Mouse (Mus musculus): ENCODE measurements around the gene Zfp334. TPM values are rescaled to one million over a fixed set of nuclear protein-coding genes. Genes with fewer than 3 reads are reported as not detected.
A peak's percentile ranks its signal among the peaks of the same experiment; 100 is the strongest.

Zfp334 gene
- polyA plus RNA-seq, 1 experiment from 2014 or later = 5.9 TPM

- Histone ChIP-seq H3K4me3 (ENCODE audit: low read length) (no peak overlapping the region), H3K9me3 (ENCODE audit: control insufficient read depth, low read length) (no peaks in the 10 kb centered on the region), H3K27me3 (ENCODE audit: control insufficient read depth, insufficient read depth, low read depth, low read length) (no peaks in the 10 kb centered on the region), H3K9ac (ENCODE audit: low read length) (no peak overlapping the region), H3K4me1 (replicated peaks; ENCODE audit: control insufficient read depth, insufficient read depth, low read length) (no peaks in the 10 kb centered on the region; the same call in 1 of the 2 replicates), H3K36me3 (ENCODE audit: control insufficient read depth, insufficient read depth, low read length) (no peaks in the 10 kb centered on the region), H3K27ac (ENCODE audit: low read length) (no peak overlapping the region), H3K4me2 (ENCODE audit: low read depth, low read length) (no peak overlapping the region)
- ATAC-seq (ENCODE audit: low read depth) = no peak
- 41% methylated on average over 3 of the region's 3 CpGs for WGBS
Measured at GRCm38 (mm10) chr2:165413884-165414283, 25.8 kb upstream of the Zfp334 start.

- WGBS = 34% methylated on average over 10 of the region's 10 CpGs
- no peaks in the 10 kb centered on the region for H3K36me3 ChIP-seq (ENCODE audit: control insufficient read depth, insufficient read depth, low read length)
- no peaks in the 10 kb centered on the region for H3K9me3 ChIP-seq (ENCODE audit: control insufficient read depth, low read length)
- no peak overlapping the region for H3K9ac ChIP-seq (ENCODE audit: low read length)
- no peak for ATAC-seq (ENCODE audit: low read depth)
- no peak overlapping the region for H3K4me2 ChIP-seq (ENCODE audit: low read depth, low read length)
- no peaks in the 10 kb centered on the region; the same call in 1 of the 2 replicates for H3K4me1 ChIP-seq (replicated peaks; ENCODE audit: control insufficient read depth, insufficient read depth, low read length)
- no peaks in the 10 kb centered on the region for H3K27me3 ChIP-seq (ENCODE audit: control insufficient read depth, insufficient read depth, low read depth, low read length)
- no peak overlapping the region for H3K27ac ChIP-seq (ENCODE audit: low read length)
- no peak overlapping the region for H3K4me3 ChIP-seq (ENCODE audit: low read length)
Measured at GRCm38 (mm10) chr2:165407700-165408301, 19.7 kb upstream of the Zfp334 start.

DNA sequence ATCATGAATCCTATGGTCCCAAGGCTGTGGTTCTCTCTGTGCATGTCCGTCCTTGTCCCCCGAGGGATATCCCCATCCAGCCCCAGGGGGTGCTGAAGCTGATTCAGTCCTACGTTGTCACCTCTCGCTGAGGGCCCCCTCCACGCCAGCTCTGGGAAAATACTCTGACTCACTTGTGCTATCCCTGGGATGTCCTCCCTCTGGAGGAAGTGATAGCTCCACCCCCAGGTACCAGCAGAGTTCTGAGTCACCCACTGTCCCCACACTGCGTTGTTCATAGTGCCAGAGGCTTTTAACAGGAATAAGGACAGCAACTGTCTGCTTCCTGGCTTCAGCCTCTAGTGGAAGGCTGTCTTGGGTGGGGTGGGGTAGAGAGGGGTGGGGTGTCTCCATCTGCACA lies 17.3 kb upstream of the Zfp334 start:
- no peak overlapping the region; the same call in 1 of the 2 replicates for H3K27ac ChIP-seq (ENCODE audit: low read length)
- peak; percentile 63; the same call in 1 of the 2 replicates for ATAC-seq (ENCODE audit: low read depth)
- no peaks in the 10 kb centered on the region for H3K27me3 ChIP-seq (ENCODE audit: control insufficient read depth, insufficient read depth, low read depth, low read length)
- no peaks in the 10 kb centered on the region for H3K36me3 ChIP-seq (ENCODE audit: control insufficient read depth, insufficient read depth, low read length)
- H3K9ac ChIP-seq (ENCODE audit: low read length) = no peak overlapping the region
- WGBS = 21% methylated on average over 6 of the region's 6 CpGs
- no peak overlapping the region for H3K4me2 ChIP-seq (ENCODE audit: low read depth, low read length)
- no peaks in the 10 kb centered on the region for H3K9me3 ChIP-seq (ENCODE audit: control insufficient read depth, low read length)
- H3K4me3 ChIP-seq (ENCODE audit: low read length) = no peak overlapping the region
- no peaks in the 10 kb centered on the region; the same call in none of the 2 replicates for H3K4me1 ChIP-seq (replicated peaks; ENCODE audit: control insufficient read depth, insufficient read depth, low read length)

- Histone ChIP-seq H3K9me3 (ENCODE audit: control insufficient read depth, low read length) (no peaks in the 10 kb centered on the region), H3K4me3 (ENCODE audit: low read length) (no peak overlapping the region), H3K27me3 (ENCODE audit: control insufficient read depth, insufficient read depth, low read depth, low read length) (no peaks in the 10 kb centered on the region), H3K9ac (ENCODE audit: low read length) (no peak overlapping the region), H3K4me1 (replicated peaks; ENCODE audit: control insufficient read depth, insufficient read depth, low read length) (no peaks in the 10 kb centered on the region; the same call in none of the 2 replicates), H3K27ac (ENCODE audit: low read length) (no peak overlapping the region), H3K36me3 (ENCODE audit: control insufficient read depth, insufficient read depth, low read length) (no peaks in the 10 kb centered on the region), H3K4me2 (ENCODE audit: low read depth, low read length) (no peak overlapping the region)
- 21% methylated on average over 9 of the region's 9 CpGs for WGBS
- ATAC-seq (ENCODE audit: low read depth) = peak; percentile 69
Measured at GRCm38 (mm10) chr2:165404951-165405350, 16.9 kb upstream of the Zfp334 start.

GRCm38 (mm10) chr2:165398164-165398785 lies 10.2 kb upstream of the Zfp334 start:
- Histone ChIP-seq H3K4me3 (ENCODE audit: low read length) (no peak overlapping the region), H3K9ac (ENCODE audit: low read length) (no peak overlapping the region), H3K9me3 (ENCODE audit: control insufficient read depth, low read length) (no peaks in the 10 kb centered on the region), H3K27ac (ENCODE audit: low read length) (no peak overlapping the region), H3K36me3 (ENCODE audit: control insufficient read depth, insufficient read depth, low read length) (no peaks in the 10 kb centered on the region), H3K4me2 (ENCODE audit: low read depth, low read length) (no peak overlapping the region), H3K4me1 (replicated peaks; ENCODE audit: control insufficient read depth, insufficient read depth, low read length) (peaks cover 7% of the 10 kb centered on the region; the same call in 1 of the 2 replicates), H3K27me3 (ENCODE audit: control insufficient read depth, insufficient read depth, low read depth, low read length) (no peaks in the 10 kb centered on the region)
- no peak for ATAC-seq (ENCODE audit: low read depth)
- WGBS = 63% methylated on average over 15 of the region's 15 CpGs

DNA sequence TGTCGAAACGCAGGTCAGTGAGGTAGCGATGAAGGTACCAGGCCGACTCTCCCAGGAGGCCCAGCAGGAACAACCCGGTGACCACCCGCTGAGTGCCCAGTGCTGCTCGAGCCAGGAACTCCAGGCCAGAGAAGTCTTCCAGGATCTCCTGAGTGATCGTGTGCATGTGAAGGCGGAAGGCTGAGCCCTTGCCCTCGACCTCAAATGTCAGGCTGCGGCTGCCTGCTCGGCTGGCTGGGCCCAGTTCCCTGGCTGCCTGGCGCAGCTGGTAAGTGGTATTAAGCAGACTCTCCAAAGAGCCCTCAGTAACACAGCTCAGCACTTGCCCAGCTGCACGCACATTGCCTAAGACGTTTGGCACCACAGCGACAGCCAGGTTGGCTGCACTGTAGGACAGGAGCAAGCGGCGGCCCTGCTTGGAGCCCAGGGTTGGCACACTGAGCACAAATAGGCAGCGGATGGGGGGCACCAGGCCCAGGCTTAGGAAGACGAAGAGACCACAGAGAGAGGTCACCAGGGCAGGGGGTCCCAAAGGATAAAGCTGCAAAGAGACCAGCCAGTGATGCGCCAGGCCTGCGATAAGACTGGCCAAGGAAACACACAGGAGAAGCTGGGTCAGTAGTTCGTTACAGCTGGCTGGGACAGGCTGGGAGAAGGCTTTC lies 9.6 kb upstream of the Zfp334 start:
- H3K4me3 ChIP-seq (ENCODE audit: low read length) = no peak overlapping the region
- no peak overlapping the region for H3K27ac ChIP-seq (ENCODE audit: low read length)
- H3K9me3 ChIP-seq (ENCODE audit: control insufficient read depth, low read length) = no peaks in the 10 kb centered on the region
- 65% methylated on average over 23 of the region's 23 CpGs for WGBS
- no peaks in the 10 kb centered on the region for H3K36me3 ChIP-seq (ENCODE audit: control insufficient read depth, insufficient read depth, low read length)
- no peak overlapping the region for H3K4me2 ChIP-seq (ENCODE audit: low read depth, low read length)
- H3K27me3 ChIP-seq (ENCODE audit: control insufficient read depth, insufficient read depth, low read depth, low read length) = no peaks in the 10 kb centered on the region
- H3K4me1 ChIP-seq (replicated peaks; ENCODE audit: control insufficient read depth, insufficient read depth, low read length) = peaks cover 7% of the 10 kb centered on the region; the same call in 1 of the 2 replicates
- 0 out of 2 replicates have a peak, but pooled peaks have one; percentile 45 for ATAC-seq (ENCODE audit: low read depth)
- H3K9ac ChIP-seq (ENCODE audit: low read length) = no peak overlapping the region; the same call in 1 of the 2 replicates

DNA sequence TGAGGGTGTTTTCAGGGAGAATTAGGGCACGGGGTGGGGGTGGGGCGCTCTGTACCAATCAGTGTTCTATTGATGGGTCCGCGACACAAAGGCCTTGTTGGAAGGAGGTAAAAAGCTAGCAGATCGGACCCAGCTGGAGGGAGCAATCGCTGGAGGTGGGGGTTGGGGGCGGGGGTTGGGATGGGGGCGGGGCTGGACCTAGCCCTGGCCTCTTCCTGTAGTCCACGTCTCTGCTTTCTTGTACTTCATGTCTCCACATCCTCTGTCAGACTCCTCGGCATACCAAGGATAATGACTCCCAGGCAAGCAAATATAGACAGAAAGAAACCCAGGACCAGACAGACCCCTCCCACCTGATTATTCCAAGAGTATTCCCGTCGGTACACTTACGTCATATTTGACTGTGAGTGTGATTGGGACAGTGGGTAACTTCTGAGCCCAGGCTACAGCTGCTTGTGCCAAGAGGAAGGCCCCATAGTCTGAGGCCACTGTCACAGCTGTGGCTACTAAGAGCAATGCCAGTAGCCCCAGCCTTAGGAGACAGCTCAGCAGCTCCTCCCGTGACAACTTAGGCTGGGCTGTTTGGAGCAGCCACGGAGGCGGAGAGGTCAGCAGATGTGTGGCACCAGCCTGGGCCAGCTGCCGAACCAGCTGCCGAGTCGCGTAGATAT lies 8.9 kb upstream of the Zfp334 start:
- Histone ChIP-seq H3K27ac (ENCODE audit: low read length) (no peak overlapping the region), H3K4me2 (ENCODE audit: low read depth, low read length) (no peak overlapping the region), H3K4me1 (replicated peaks; ENCODE audit: control insufficient read depth, insufficient read depth, low read length) (peaks cover 7% of the 10 kb centered on the region; the same call in 1 of the 2 replicates), H3K9ac (ENCODE audit: low read length) (peak overlapping the region; percentile 14; the same call in 1 of the 2 replicates), H3K36me3 (ENCODE audit: control insufficient read depth, insufficient read depth, low read length) (no peaks in the 10 kb centered on the region), H3K27me3 (ENCODE audit: control insufficient read depth, insufficient read depth, low read depth, low read length) (no peaks in the 10 kb centered on the region), H3K9me3 (ENCODE audit: control insufficient read depth, low read length) (no peaks in the 10 kb centered on the region), H3K4me3 (ENCODE audit: low read length) (no peak overlapping the region)
- ATAC-seq (ENCODE audit: low read depth) = peak; percentile 34; the same call in 1 of the 2 replicates
- whole genome bisulfite sequencing = 41% methylated on average over 20 of the region's 20 CpGs

DNA sequence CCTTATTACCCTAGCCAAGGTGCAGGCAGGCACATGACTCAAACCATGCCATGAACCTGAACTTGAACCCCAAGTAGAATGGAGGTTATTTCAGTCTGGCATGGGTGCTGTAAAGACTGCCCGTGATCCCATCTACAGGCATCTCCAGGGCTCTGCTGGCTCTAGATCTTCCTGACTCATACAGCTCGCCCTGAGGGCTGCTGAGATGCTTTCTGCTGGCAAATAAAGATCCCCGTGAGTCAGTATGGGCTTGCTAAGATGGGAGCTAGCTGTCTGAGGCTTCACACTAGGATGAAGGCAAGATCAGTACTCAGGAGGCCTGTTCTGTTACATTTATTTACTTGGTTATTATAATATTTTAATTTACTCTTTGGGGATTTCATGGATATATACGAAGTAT lies 4.1 kb upstream of the Zfp334 start:
- 81% methylated on average over 4 of the region's 4 CpGs for WGBS
- Histone ChIP-seq H3K36me3 (ENCODE audit: control insufficient read depth, insufficient read depth, low read length) (no peaks in the 10 kb centered on the region), H3K4me3 (ENCODE audit: low read length) (no peak overlapping the region), H3K9ac (ENCODE audit: low read length) (no peak overlapping the region), H3K9me3 (ENCODE audit: control insufficient read depth, low read length) (no peaks in the 10 kb centered on the region), H3K27ac (ENCODE audit: low read length) (no peak overlapping the region), H3K4me2 (ENCODE audit: low read depth, low read length) (no peak overlapping the region), H3K4me1 (replicated peaks; ENCODE audit: control insufficient read depth, insufficient read depth, low read length) (peaks cover 3% of the 10 kb centered on the region; the same call in 1 of the 2 replicates), H3K27me3 (ENCODE audit: control insufficient read depth, insufficient read depth, low read depth, low read length) (no peaks in the 10 kb centered on the region)
- no peak for ATAC-seq (ENCODE audit: low read depth)

GRCm38 (mm10) chr2:165391561-165391960 lies 3.5 kb upstream of the Zfp334 start:
- H3K4me3 ChIP-seq (ENCODE audit: low read length) = no peak overlapping the region
- no peak overlapping the region for H3K27ac ChIP-seq (ENCODE audit: low read length)
- 13% methylated on average over 8 of the region's 8 CpGs for WGBS
- H3K36me3 ChIP-seq (ENCODE audit: control insufficient read depth, insufficient read depth, low read length) = no peaks in the 10 kb centered on the region
- no peaks in the 10 kb centered on the region for H3K9me3 ChIP-seq (ENCODE audit: control insufficient read depth, low read length)
- H3K4me1 ChIP-seq (replicated peaks; ENCODE audit: control insufficient read depth, insufficient read depth, low read length) = peaks cover 4% of the 10 kb centered on the region
- H3K27me3 ChIP-seq (ENCODE audit: control insufficient read depth, insufficient read depth, low read depth, low read length) = no peaks in the 10 kb centered on the region
- no peak for ATAC-seq (ENCODE audit: low read depth)
- no peak overlapping the region for H3K9ac ChIP-seq (ENCODE audit: low read length)
- no peak overlapping the region for H3K4me2 ChIP-seq (ENCODE audit: low read depth, low read length)

Measured in lung, embryonic 16.5 days (tissue).